Mouse (Mus musculus) stomach, postnatal 0 days (tissue): ENCODE measurements around the gene Slc27a3.

Experiments
- CTCF ChIP-seq: IDR thresholded peaks from 2 replicates; pipeline ENCODE4 v1.5.1; 2016; ENCODE audit warnings: antibody characterized with exemption, low read depth, mild to moderate bottlenecking, moderate library complexity
- EP300 ChIP-seq: optimal IDR thresholded peaks from 2 replicates; pipeline ENCODE3; 2016; ENCODE audit warnings: antibody characterized with exemption

- TF ChIP-seq EP300 (no peak), CTCF (no peak)
Observed at GRCm38 (mm10) chr3:90378496-90378895, 11.2 kb downstream of the Slc27a3 start.
